9 mouse cellular contexts compared by ENCODE assay signal in genomic region chr8:12192006-12192405, GRCm38 (mm10).
DNase-seq lines count a peak whose midpoint lies in the region; ATAC-seq lines count a peak whose summit lies in the region.
"Had no signal": no experiment of that assay in that cellular context is flagged by ENCODE, and none has a peak within 500 bp of the region (broad histone marks: within the 10 kb centered on the region; RNA-seq: fewer than 3 reads in every experiment).

No protein-coding gene starts in this region.

- H3K4me1 ChIP-seq in forebrain, embryonic 11.5 days (replicated peaks; ENCODE audit: control insufficient read depth, insufficient read depth, low read length): no peaks in the 10 kb centered on the region
- peaks cover 8% of the 10 kb centered on the region for H3K4me1 ChIP-seq in forebrain, embryonic 12.5 days
- H3K4me1 ChIP-seq in midbrain, embryonic 10.5 days: peaks cover 10% of the 10 kb centered on the region
- H3K4me1 ChIP-seq in midbrain, embryonic 14.5 days (ENCODE audit: control insufficient read depth, insufficient read depth, low read length): peaks cover 4% of the 10 kb centered on the region; the same call in 1 of the 2 replicates
- H3K4me1 ChIP-seq: liver, embryonic 15.5 days had no signal

- no peak for ATAC-seq in forebrain, embryonic 11.5 days (replicated peaks; ENCODE audit: low FRiP score)
- no peak for ATAC-seq in forebrain, embryonic 12.5 days (ENCODE audit: low FRiP score)
- no peak for ATAC-seq in midbrain, embryonic 14.5 days (ENCODE audit: low FRiP score, low TSS enrichment)

- no peak overlapping the region for H3K9ac ChIP-seq in forebrain, embryonic 11.5 days (ENCODE audit: low read length)
- H3K9ac ChIP-seq in forebrain, embryonic 12.5 days: no peak overlapping the region
- H3K9ac ChIP-seq in midbrain, embryonic 14.5 days (replicated peaks; ENCODE audit: low read length): no peak overlapping the region
- H3K9ac ChIP-seq: liver, embryonic 15.5 days had no signal

- H3K27ac ChIP-seq in forebrain, embryonic 11.5 days (ENCODE audit: low read depth, low read length): no peak overlapping the region
- H3K27ac ChIP-seq in forebrain, embryonic 12.5 days: no peak overlapping the region
- no peak overlapping the region for H3K27ac ChIP-seq in midbrain, embryonic 10.5 days (replicated peaks)
- no peak overlapping the region for H3K27ac ChIP-seq in midbrain, embryonic 14.5 days (replicated peaks; ENCODE audit: low read depth, low read length)
- H3K27ac ChIP-seq: liver, embryonic 15.5 days had no signal

- no peaks in the 10 kb centered on the region for H3K36me3 ChIP-seq in forebrain, embryonic 11.5 days (ENCODE audit: control insufficient read depth, insufficient read depth, low read length)
- H3K36me3 ChIP-seq in forebrain, embryonic 12.5 days (replicated peaks): no peaks in the 10 kb centered on the region
- no peaks in the 10 kb centered on the region for H3K36me3 ChIP-seq in midbrain, embryonic 10.5 days
- H3K36me3 ChIP-seq in midbrain, embryonic 14.5 days (ENCODE audit: control insufficient read depth, insufficient read depth, low read length): no peaks in the 10 kb centered on the region
- H3K36me3 ChIP-seq: liver, embryonic 15.5 days had no signal

- no peak overlapping the region for H3K4me3 ChIP-seq in forebrain, embryonic 11.5 days (ENCODE audit: low read depth, low read length)
- H3K4me3 ChIP-seq in forebrain, embryonic 12.5 days (replicated peaks): no peak overlapping the region
- no peak overlapping the region for H3K4me3 ChIP-seq in midbrain, embryonic 10.5 days
- no peak overlapping the region for H3K4me3 ChIP-seq in midbrain, embryonic 14.5 days (replicated peaks; ENCODE audit: low read depth, low read length)
- H3K4me3 ChIP-seq: liver, embryonic 15.5 days had no signal

- 30% methylated on average over 8 of the region's 8 CpGs for WGBS in forebrain, embryonic 11.5 days
- WGBS in forebrain, embryonic 12.5 days: 30% methylated on average over 8 of the region's 8 CpGs
- WGBS in midbrain, embryonic 10.5 days: 28% methylated on average over 8 of the region's 8 CpGs
- 29% methylated on average over 8 of the region's 8 CpGs for WGBS in midbrain, embryonic 14.5 days

- H3K27me3 ChIP-seq in forebrain, embryonic 11.5 days (ENCODE audit: control insufficient read depth, insufficient read depth, low read length): no peaks in the 10 kb centered on the region
- peaks cover 24% of the 10 kb centered on the region; the same call in 1 of the 2 replicates for H3K27me3 ChIP-seq in forebrain, embryonic 12.5 days
- H3K27me3 ChIP-seq in midbrain, embryonic 10.5 days (ENCODE audit: low read depth, poor library complexity, severe bottlenecking): peaks cover 16% of the 10 kb centered on the region; the same call in 1 of the 2 replicates
- H3K27me3 ChIP-seq in midbrain, embryonic 14.5 days (ENCODE audit: control insufficient read depth, insufficient read depth, low read length): no peaks in the 10 kb centered on the region
- H3K27me3 ChIP-seq: liver, embryonic 15.5 days had no signal

- no peaks in the 10 kb centered on the region for H3K9me3 ChIP-seq in forebrain, embryonic 11.5 days (ENCODE audit: control insufficient read depth, low read length)
- 0 out of 2 replicates have a peak, but pooled peaks cover 3% of the 10 kb centered on the region for H3K9me3 ChIP-seq in forebrain, embryonic 12.5 days
- no peaks in the 10 kb centered on the region for H3K9me3 ChIP-seq in midbrain, embryonic 10.5 days (replicated peaks)
- H3K9me3 ChIP-seq in midbrain, embryonic 14.5 days (ENCODE audit: control insufficient read depth, low read length): no peaks in the 10 kb centered on the region
- H3K9me3 ChIP-seq: liver, embryonic 15.5 days had no signal

- no peak overlapping the region for H3K4me2 ChIP-seq in forebrain, embryonic 11.5 days (ENCODE audit: low read depth, low read length, severe bottlenecking)
- no peak overlapping the region for H3K4me2 ChIP-seq in forebrain, embryonic 12.5 days
- no peak overlapping the region for H3K4me2 ChIP-seq in midbrain, embryonic 14.5 days (ENCODE audit: low read length)
- H3K4me2 ChIP-seq: liver, embryonic 15.5 days had no signal

- DNase-seq in forebrain, embryonic 11.5 days (ENCODE audit: low spot score): peak; percentile 65
- peak; percentile 43 for DNase-seq in midbrain, embryonic 10.5 days (ENCODE audit: low spot score)
- DNase-seq in midbrain, embryonic 14.5 days: no peak
- DNase-seq in forelimb bud, embryonic 11.5 days (ENCODE audit: low read depth, low spot score): peak; percentile 21
- peak; percentile 4 for DNase-seq in thymus, postnatal 0 days (ENCODE audit: low spot score)
- no peak for DNase-seq in spleen, postnatal 36 days (ENCODE audit: low spot score in 2 of 2)
- no peak for DNase-seq in right cerebral cortex, postnatal 10 days (ENCODE audit: low spot score in 2 of 2)

Comparison
In these comparisons a context has a peak if more than half of its experiments do, and no peak if none do; other contexts are left out.
1. DNase-seq: peak in forebrain, embryonic 11.5 days (single experiment), midbrain, embryonic 10.5 days (single experiment), forelimb bud, embryonic 11.5 days (single experiment) and thymus, postnatal 0 days (single experiment); none in midbrain, embryonic 14.5 days (single experiment), spleen, postnatal 36 days (0 of 2) and right cerebral cortex, postnatal 10 days (0 of 2).